Mouse (Mus musculus): ENCODE data around the gene Oma1.

DNA sequence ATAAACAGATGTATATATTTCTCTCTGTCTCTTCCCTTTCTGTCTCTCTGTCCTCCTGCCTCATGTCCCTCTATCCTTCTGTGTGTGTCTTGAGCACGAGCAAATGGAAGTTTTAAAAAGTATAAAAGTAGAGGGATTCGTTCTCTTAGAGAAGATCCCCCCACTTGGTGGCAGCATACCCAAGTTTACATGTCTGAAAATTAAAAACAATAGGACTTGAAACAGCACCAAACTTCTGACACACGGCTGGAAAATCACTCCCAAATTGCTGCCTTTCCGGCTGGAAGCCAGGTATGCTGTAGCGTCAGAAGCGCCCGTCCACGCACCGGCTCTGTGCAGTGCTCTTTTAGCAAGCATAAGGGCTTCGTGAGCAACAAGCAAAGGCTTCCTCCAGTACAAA lies 14.3 kb upstream of the Oma1 start:
- TF ChIP-seq POLR2A (IDR thresholded peaks at IDR 0.05; ENCODE audit: control insufficient read depth, extremely low read depth, insufficient read depth, low read length, poor library complexity) (no peak), CTCF (IDR thresholded peaks at IDR 0.05; ENCODE audit: borderline replicate concordance, control insufficient read depth, extremely low read depth, insufficient read depth, low read length, poor library complexity) (no peak)
